ENCODE assay signal across 17 mouse cellular contexts in genomic region chr13:119025305-119025975, GRCm38 (mm10).
"Had no signal": no experiment of that assay in that cellular context is flagged by ENCODE, and none has a peak within 500 bp of the region (broad histone marks: within the 10 kb centered on the region; RNA-seq: fewer than 3 reads in every experiment).

No protein-coding gene starts in this region.

- H3K27me3 ChIP-seq: liver, embryonic 13.5 days; neural tube, embryonic 12.5 days; neural tube, embryonic 15.5 days had no signal

- H3K4me2 ChIP-seq: liver, embryonic 13.5 days; midbrain, embryonic 11.5 days; neural tube, embryonic 12.5 days; neural tube, embryonic 15.5 days had no signal

- H3K9ac ChIP-seq: liver, embryonic 13.5 days; neural tube, embryonic 12.5 days; neural tube, embryonic 15.5 days had no signal

- H3K9me3 ChIP-seq: liver, embryonic 13.5 days; neural tube, embryonic 12.5 days; neural tube, embryonic 15.5 days had no signal

- H3K4me3 ChIP-seq: left cerebral cortex, adult 2 months; liver, embryonic 13.5 days; neural tube, embryonic 12.5 days; neural tube, embryonic 15.5 days had no signal

- H3K27ac ChIP-seq: left cerebral cortex, adult 2 months; liver, embryonic 13.5 days; neural tube, embryonic 12.5 days; neural tube, embryonic 15.5 days; stomach, postnatal 0 days had no signal

- H3K4me1 ChIP-seq: liver, embryonic 13.5 days; neural tube, embryonic 12.5 days; neural tube, embryonic 15.5 days had no signal

- H3K36me3 ChIP-seq: liver, embryonic 13.5 days; neural tube, embryonic 12.5 days; neural tube, embryonic 15.5 days had no signal

- DNase-seq: kidney, adult 9 months; kidney, postnatal 25 days; layer of hippocampus, postnatal 36 days; liver, embryonic 13.5 days; lung, adult 2 months; lung, postnatal 14 days; lung, postnatal 4 days; midbrain, embryonic 14.5 days; right cerebral cortex, adult 18-20 months; right cerebral cortex, postnatal 14 days; right cerebral cortex, postnatal 4 days; thymus, postnatal 36 days had no signal
